Mouse (Mus musculus) kidney, postnatal 4 days (tissue): ENCODE results near the gene Sf3b1.

Experiments
- DNase-seq, 2 experiments: peaks; one replicate each; pipeline ENCODE4 v3.0.0; 2021; ENCODE audit warnings: mixed read lengths in 2 of 2

The Sf3b1 gene

DNA sequence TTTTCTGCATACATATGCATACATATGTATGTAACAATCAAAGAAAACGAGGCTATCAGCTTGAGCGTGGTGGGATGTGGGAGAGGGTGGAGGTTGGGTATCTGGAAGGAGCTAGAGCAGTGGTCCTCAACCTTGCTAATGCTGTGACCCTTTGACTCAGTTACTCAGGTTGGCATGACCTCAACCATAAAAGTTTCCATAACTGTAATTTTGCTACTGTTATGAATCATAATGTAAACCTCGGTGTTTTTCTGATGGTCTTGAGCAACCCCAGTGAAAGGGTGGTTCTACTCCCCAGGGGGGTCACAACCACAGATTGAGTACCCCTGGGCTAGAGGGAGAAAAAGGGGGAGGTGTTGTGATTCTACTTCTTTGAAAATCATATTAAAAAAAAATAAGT, 91.8 kb downstream of the Sf3b1 start:
- no peak for DNase-seq
